Mouse (Mus musculus) spleen, postnatal 14 days (tissue): ENCODE data around the gene Pak6.
A peak's percentile ranks its signal among the peaks of the same experiment; 100 is the strongest.

Source experiments
- DNase-seq, 2 experiments: peaks; one replicate each; pipeline ENCODE4 v3.0.0; 2021 to 2022; ENCODE audit warnings: low spot score in 2 of 2

The Pak6 gene

DNA sequence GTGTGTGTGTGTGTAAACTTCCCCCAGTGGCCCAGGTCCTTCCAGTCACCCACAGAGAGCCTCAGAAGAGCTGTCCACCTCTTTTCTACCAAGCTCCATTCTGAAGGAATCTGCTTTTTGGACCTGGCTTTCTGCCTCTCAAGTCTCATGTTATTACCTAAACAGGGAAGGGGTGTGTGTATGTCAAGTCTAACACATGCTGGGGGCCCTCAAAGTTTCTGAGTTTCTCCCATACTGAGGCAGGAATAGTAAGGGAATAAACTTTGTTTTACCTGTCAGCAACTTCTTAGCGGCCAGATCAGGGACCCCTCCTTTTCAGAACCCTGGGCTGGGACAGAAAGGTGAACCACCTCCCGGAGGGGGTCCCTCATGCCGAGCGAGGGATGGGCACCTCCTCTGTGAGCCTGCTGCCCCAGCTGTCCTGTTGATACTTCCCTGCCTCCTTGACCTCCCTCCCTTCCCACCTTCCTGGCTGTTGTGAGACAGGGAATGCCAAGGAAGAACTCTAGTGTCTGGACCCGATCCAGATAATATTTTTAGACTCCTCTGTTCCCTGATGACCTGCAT lies 34.3 kb downstream of the Pak6 start:
- no peak for DNase-seq

DNA sequence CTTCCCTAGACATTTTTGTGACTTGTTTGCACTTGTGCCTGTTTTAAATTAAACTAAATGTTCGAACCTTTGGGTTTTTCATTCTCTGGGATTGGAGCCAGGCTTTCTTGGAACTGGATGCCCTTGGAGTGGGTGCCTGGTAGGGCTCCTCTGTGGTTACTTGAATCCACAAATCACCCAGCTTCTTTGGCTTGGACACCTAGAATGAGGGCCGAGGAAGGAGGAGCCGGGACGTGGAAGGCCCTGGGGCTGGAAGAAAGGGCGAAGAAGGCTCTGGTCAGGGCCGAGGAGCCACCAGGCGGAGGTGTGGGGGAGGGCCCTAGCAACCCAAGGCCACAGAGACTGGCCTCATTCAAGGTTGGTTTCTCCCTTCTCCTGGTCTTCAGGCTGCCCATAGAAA lies 34.9 kb downstream of the Pak6 start:
- no peak for DNase-seq

DNA sequence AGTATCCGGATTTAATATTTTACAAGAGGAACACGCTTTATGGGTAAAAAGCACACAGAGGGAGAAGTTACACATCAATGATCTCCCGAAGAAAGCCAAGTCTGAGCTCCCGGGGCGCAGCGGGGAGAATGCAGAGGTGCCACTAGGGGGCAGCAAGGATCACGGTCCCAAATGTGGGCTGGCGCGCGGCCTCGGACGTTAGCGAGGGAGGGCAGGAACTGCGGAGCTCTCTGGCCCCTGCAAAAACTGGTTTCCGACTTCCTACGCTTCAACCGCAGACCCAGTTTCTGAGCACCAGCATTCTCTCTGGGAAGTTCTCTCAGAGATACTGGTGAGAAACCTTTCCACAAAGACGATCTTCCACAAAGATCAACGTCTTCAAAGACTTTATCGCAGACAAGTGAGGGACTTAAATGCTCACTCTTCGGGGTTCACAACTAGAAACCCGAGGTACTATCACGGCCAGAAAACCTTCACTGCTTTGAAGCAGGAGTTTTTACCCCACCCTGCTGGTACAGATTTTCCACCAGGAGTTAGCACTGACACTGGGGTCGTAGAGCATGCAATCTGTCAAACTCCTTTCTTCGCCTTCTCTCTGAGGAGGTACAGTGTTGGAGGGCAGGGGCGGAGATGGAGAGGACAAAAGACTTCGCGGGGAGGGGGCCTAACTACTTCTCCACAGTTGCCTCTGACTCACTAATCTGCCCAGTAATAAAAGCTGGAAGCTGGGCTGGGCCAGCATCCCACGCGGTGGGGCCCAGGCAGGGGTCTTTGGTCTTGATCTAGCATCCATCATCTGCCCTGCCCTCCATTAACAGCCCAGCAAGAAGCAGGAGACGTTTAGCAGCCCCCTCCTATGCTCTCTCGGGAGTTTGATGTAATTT lies 37.3 kb downstream of the Pak6 start:
- peak; percentile 68 to 80 for DNase-seq

DNA sequence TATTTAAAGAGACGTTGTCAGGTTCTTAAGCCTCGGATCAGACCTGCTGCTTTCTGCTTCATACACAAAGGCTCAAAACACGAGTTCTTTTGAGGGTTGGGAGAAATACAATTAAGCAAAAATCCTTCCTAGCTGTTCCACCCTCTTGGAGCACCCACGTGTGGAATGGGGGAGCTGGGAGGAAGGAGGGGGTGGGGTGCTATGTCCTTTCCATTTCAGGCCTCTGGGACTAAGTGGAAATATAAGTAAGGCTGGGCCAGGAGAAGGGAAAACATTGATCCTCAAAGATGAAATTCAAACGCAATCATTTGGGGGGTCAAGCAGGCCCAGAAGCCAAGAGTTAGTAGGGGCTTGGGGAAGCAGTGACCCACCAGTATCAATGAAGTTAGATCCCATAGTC lies 38.1 kb downstream of the Pak6 start:
- DNase-seq, result no peak

DNA sequence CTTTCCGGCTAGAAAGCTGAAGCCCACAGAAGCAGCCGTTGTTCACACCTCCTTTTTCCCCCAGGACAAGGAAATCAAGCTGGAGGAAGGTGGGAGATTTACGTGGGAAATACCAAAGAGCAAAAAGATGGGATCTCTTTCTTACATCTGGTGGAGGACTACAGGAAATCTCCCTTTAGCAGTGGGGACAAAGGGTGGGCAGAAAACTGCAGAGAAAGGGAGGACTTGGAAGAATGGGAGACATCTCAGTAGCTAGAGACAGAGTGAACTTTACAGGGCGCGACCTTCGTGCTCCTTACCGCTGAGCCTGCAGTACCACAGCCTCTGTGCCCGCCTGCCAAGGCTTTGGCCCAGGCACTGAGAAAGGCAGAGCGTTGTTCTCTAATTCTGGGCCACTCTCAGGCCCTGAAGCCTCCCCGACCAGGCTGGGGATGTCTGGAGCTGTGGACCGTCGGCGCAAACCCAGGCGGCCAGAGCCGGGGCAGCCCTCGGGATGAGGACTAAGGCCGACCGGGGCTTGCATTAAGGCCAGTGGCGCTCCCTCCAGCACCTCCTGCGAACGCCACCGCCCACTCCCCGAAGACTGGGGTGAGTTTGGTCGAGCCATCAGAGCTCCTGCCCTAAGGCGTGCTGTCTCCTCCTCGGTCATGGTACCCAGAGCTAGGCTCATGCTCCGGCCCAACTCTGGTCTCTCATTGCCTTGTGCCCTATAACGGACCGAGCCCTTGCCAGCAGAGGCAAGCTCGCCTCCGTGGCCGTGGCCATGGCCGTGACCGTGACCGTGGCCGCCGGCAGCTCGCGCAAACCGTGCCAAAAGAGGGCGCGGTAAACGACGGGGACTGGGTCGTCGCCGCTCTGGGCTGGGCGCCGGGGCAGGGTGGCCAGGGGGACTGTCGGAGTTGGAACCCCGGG lies 39.1 kb downstream of the Pak6 start:
- DNase-seq, result no peak

DNA sequence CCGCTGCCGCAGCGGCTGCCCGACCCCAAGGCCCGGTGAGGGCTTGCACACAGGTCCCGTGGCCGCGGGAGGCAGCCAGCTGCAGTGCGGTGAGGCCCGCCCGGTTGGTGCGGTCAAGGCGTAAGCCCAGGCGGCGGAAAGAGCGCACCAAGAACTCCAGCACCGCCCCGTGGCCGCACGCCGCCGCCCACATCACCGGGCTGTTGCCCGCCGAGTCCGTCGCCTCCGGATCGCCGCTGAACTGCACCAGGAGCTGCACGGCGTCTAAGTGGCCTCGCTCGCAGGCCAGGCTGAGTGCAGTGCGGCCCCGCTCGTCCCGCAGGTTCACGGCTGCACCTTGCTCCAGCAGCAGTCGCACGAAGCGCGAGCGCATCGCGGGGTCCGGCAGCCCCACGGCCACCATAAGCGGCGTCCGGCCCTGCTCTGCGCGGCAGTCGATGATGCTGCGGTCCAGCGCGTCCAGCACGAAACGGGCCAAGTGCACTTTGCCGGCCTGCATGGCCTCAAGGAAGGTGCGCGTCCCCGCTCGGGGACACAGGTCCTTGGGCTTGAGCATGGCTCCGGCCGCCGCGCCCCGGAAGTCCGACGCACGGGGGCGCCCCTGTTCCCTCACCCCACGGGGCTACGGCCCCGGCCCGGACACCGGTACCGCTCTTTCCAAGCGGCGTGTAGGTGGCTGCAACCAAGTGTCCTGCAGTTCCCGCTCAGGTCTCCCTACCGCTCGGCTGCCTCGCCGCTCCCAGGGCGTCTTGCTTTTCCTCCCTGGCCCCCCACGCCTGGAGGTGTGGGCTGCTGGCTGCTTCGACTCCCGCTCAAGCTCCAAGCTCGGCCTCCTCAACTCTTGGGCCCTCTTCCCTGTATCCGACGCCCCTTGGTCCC lies 40.0 kb downstream of the Pak6 start:
- peak in 1 of 2 experiments; percentile 27 for DNase-seq

DNA sequence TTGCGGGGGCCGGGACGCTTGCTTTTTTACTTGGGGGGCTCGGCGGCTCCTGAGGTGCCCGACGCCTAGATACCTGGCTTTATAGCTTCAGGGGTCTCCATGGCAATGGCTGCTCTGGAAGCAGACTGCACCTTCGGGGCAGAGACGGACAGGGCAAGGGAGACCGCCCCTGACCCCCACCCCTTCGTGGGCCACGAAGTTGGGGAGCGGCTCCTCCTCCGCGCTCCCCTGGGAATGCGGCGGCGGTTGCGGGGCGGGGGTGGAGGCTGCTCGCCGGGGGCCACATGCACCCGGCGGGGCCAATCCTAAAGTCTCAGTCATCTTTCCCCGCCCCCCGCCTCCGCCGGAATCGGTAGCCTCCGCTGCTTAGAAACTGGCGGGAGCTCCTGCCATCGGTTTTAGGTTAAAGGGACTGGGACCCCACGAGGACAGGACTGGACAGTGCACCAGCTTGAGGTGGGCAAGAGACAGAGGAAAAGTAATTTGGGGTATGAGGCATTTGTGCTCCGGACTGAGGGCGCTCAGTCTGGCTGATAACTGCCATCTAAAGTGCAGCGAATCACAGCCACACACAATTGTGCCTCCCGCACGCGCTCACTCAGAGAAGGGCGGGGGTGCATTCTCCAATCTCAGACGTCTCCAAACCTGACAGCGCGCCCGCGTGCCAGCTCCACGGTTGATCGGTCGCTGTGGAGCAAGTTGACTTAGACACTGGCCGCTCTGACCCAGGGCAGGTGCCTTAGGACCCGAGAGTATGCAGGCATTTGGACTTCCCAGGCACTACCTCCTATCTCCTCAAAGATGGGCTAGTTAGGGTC lies 41.0 kb downstream of the Pak6 start, which contains the start of gene Ankrd63:
Gene Ankrd63, minus strand, starts transcription at position 51 of the 818 bp plus-strand sequence.
- DNase-seq, result no peak

DNA sequence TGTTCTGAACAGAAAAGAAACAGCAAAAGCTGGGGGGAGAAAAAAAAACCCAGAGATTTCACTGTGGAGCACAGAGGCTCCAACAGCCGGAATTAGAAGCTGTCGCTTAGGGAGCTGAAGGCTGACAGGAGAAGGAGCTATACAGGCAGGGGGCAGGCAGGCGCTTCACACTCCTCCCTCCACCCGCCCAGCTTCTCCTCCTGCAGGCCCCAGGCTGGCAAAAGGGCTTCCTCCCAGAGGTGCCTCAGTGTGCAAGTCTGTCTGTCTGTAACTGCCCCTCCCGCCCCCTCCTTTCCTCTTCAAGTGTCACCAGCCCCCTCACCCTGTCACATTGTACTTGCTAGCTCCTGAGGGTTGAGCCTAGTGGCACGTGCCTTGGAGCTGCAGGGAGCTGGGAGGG lies 43.3 kb downstream of the Pak6 start:
- DNase-seq, result no peak

DNA sequence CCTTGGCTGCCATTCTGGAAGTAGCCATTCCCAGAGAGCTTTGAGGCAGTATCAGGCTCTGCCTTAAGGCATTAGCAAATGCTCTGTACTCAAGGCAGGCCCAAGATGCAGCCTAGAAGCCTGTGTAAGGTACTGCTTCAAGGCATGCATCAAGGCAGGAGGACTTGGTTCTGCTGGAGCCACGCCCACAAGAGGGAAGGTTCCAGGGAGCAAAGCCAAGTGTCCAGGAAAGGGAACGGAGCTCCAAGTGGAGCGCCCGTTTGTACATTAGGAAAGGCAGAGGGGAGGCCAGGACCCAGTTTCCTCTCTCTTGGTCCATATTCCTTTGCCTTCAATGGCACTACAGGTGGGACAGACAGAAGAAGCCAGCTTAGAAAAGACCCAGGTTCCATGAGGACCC lies 45.4 kb downstream of the Pak6 start:
- DNase-seq, result no peak

DNA sequence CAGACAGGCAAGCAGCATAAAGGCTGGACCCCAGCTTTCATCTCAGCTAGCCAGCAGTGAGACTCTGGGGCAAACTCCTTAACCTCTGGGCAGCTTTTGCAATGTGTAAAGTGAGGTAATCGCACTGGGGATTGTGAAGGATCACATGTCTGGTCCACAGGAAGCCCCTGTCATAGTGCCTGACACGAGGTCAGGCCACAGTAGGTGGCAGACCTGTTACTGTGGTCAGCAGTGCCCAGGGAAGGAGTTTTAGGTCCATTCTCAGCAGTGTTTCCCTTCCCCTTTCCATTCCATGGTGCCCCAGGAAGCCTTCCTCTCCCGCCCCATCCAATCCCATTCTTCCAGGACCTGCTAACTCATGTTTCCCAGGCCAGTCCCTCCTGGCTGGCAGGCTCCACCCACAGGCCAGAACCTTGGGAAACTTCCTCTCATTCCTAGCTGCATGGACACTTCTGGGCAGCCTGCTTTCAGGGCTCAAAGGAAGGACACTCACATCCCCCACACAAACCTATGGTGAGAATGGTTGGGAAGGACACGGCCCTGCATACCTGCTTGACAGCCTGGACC lies 46.6 kb downstream of the Pak6 start:
- no peak for DNase-seq

DNA sequence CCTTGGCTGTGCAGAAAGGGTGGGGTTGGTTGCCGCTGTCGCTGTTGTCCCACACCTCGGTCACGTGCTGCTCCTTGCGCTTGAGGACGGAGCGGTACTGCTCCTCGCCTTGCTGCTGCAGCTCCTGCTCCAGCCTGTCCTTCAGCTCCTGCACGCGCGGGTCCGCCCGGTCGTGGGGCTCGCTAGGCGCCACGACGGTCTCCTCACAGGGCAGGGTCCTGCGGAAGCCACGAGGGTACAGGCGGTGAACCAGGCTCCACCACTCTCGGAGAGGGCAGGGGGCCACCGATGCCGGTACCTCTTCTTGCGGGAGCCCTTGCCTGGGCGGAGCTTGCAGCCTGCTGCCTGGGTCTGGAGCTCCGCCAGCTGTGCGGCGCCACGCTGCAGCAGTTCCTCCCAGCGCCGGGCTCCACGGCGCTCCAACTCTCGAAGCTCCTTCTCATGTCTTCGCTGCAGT lies 48.0 kb downstream of the Pak6 start:
- DNase-seq, result no peak

DNA sequence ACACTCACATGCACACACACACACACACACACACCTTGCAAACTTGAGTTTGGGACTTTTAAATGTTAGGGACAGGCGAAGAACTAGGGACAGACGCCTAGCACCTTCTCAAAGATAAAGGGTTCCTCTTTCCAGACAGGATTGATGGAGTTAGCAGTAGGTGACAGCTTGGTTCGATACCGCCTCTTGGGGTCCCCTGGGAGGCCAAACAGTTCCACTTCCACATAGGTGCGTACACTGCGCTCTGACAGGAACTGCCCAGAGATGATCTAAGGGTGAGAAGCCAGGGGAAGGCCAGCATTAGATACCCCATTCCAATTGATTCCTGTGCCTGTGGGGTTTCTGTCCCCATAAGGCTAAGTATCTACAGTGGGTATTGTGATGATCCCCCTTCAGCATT lies 50.5 kb downstream of the Pak6 start:
- no peak for DNase-seq

DNA sequence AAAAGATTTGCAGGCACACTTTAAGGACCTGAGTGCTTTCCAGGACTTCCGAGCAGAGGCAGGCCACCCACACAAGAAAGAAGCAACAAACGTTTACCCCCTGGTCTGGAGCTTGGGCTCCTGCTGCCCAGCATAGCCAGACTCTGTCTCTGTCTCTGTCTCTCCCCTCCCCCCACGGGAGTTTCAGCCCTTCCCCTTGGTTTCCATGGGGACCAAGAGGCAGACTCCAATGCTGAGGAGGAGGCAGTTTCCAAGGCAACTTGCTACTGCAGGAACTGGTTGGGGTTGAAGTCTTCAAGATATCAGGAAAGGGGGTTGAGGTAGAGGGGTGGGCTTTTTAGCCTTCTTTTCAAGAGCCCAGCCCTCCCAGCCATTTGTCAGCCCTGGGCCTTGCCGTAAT lies 51.1 kb downstream of the Pak6 start:
- no peak for DNase-seq

DNA sequence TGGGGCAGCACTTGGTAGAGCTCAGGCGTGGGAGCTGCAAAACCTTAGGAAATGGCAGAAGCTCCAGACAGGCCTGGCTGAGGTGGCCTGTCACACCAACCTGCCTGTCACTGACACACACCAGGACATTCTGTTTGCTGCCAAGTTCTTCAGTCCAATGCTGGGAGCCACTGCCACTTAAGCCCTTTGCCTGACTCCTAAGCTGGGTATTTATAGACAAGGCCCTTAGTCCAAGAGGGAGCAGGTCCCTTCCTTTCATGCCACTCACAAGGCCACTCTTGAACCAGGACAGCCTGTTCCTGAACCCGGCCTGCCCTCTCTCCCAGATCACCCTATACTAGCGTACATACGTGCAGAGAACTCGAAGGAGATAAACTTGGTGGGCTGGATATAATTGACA lies 53.6 kb downstream of the Pak6 start:
- DNase-seq, result no peak

DNA sequence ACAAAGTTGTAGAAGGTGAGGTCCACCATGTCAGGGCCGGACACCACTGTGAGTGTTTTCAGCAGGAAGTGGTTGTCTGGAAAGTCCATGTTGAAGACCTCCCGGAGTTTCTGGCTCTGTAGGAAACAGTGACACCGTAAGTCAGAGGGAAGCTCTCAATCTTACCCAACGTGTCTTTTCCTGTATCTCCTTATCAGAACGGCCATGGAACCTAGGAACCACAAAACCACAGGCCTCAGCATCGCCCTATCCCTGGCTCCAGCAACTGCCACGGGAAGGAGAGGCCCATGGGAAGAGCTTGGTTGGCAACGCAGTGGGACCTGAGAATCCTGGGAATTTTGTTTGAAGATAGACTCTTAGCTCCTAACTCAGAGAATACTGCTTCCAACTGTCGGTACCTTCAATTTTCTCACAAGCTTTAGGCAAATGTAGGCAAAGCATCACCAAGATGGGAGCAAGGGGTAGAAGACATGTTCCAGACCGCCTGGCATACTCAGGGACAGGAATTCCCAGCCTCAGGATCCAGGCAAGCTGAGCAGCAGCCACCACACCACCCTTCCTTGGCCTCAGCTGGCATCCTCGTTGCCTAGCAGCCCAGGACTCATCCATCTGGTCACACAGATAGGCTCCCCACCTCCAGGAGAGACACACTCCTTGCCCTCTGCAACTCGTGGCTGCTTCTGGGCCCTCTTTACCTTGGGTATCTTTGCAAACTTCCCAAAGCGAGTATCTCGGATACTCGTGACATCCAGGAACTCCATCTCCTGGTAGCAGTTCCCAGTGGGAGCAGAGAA lies 60.8 kb downstream of the Pak6 start:
- no peak for DNase-seq

DNA sequence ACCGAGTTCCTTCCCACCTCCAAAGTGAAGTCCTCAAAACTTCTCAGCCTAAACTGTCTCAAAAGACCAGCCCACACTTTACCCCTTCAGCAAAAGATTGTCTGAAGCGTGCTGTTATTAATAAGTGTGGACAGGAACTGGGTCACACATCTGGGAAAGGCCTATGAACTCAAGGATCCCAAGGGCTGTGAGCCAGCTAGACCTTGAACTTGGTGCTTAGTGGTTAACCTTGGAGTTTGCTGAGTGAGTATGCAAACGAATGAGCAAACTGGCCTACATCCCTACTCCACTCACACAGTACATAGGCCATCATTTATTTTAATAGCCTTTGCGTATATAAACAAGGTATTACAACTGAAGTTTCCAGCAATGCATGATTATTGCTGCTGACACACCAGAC lies 62.4 kb downstream of the Pak6 start:
- DNase-seq, result no peak

DNA sequence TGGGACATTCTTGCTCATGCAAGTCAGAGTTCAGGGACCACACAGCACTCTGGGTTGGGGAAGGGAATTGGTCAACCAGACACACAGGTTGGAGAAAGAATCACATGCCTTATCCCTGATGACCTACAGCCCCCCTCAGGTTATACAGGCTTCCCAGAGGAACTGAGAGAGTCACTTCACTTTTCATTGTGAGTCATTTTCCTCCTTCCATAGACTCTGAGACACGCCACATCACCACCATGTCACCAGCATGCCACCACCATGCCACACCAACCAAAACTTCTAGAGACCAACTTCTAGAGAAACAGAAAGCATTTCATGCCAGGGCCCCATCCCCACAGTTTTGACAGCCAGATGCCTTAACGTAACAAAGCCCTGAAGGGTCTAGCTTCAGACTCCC lies 63.8 kb downstream of the Pak6 start:
- no peak for DNase-seq

DNA sequence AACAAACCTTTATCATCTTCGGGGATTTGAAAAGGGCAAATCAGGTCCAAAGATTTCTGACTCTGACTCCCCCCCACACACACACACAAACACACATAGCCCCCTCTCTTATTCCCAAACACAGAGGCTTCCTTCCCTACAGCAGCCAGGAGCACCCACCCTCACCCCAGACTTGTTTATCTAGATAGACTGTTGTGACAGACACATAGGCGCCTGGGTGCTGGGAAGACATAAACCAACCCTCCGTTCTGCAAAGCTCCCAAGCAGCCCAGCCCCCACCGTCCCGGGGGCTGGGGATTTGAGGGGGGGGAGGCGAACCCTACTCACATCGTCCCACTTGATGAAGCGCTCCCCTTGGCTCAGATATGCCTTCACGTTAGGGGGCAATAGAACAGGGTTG lies 64.8 kb downstream of the Pak6 start:
- no peak for DNase-seq

DNA sequence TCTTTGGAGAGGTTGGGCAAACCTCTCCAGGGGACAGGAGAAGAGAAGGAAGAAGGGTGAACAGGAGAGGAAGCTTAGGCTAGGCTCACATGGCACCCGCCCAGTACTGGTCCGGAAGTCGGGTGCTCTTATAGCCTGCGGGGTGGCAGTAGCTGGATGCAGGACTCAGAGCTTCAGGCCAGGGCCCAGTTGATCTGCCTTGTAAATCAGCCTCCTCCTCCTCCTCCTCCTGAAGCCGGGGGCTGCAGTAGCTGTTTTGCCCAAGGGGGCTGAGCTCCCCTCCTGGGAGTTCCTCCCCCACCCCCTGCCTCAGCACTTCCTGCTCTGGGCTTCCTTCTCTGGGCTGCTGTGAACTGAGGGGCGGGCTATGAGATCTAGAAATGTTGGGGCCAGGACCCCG lies 65.2 kb downstream of the Pak6 start, which contains the start of gene Plcb2:
Gene Plcb2, minus strand, starts transcription at position 102 of the 400 bp plus-strand sequence.
- peak; percentile 40 to 42 for DNase-seq
